Mouse (Mus musculus) large intestine, adult 2 months (tissue): ENCODE results near the gene Itga10. TPM values are rescaled to one million over a fixed set of nuclear protein-coding genes. Genes with fewer than 3 reads are reported as not detected.
"Not testable (repeated sequence)": the region's sequence is repeated elsewhere in the genome, so short reads cannot be mapped to it uniquely, and the experiment has no call there.

Experiments used
- DNase-seq: peaks from one replicate; pipeline ENCODE4 v3.0.0-alpha.2; 2012; ENCODE audit warnings: low read depth, low spot score
- whole genome bisulfite sequencing: fragments of 180-500 bp; shearing (Covaris S2); methylation state at CpG from one replicate; pipeline ENCODE4 v1.1.7; 2018; 5-methylcytosine and 5-hydroxymethylcytosine counted together
- polyA plus RNA-seq: library from polyadenylated mRNA; depleted of rRNA; stranded (reverse); fragments of >200 nt; gene quantifications from 2 replicates; pipeline ENCODE4 v1.2.3, GENCODE M21; 2012; rRNA removed

The Itga10 gene
- 1.3 and 1.6 TPM in 2 replicates for polyA plus RNA-seq

DNA sequence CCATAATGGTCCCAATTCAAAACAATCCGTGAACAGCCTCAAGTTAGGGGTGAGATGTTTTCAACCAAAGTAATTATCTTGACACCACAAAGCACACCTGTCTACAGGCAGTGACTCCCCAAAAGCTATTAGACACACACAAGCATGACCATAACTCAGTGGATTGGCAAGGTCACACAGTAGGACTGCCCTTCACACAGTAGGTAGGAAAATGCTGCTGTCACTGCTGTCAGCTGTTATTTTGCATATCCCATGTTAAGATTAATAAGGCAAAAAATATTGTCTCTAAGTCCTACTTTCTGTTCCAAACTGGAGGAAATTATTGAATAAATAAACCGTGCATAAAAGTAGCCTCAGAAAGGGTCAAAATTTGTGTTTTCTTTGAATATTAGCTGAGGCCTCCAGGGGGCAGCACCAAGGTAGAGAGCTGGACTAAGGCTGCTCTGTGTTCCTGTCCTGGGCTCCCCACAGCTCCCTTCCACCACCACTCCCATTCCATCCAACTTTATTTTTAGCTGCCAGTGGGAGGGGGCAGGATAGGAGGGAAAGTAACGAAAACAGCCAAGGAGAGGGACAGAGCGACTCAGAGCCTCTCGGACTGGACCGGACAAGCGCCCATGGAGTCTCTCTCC is at the start of gene Itga10:
Itga10 (plus strand) TSS at position 567 of the 632 bp plus-strand sequence.
- DNase-seq = no peak
- WGBS = 66% methylated on average over 7 of the region's 7 CpGs

DNA sequence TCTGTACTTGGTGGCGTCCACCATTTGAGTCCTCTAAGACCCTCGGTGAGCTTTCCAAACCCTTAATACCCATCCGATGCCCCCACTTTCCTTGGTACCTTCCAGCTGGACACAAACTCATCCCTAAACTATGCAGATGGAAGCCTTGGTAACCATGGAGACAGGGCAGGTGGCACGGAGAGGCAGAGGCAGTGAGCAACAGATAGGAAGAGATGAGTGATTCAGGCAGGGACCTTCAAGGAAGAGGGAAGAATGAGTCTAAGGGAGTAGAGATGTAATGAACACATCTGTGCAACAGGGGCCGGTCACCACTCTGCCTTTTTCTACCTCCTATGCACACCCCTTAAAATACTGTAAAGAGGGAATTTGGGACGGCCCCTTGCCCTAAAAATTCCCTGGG is 49.7 kb upstream of the Itga10 start:
- no peak for DNase-seq
- 36% methylated on average over 6 of the region's 6 CpGs for WGBS

- DNase-seq = no peak
- 3% methylated on average over 23 of the region's 23 CpGs for WGBS
Observed at GRCm38 (mm10) chr3:96596228-96596707, 49.1 kb upstream of the Itga10 start, which contains the start of gene Ankrd34a. Ankrd34a (plus strand) TSS chr3:96596636.

DNA sequence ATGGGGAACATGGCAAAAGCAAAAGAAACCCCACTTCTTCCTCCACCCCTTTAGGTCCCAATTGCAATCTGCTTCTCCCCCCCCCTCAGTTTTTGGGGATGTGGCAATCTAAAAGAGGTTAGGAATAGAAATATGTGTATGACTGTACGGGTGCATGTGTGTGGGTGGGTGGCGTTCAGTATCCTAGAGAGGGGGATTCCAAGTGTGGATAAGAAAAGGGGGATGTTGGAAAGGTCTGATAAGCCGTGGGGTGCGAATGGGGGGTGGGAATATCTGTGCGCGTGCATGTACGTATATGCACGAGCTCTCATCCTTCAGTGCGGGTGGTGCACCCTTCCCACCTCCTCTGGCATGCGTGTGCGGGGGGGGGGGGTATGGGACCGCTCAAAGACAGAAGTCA is 48.5 kb upstream of the Itga10 start:
- no peak for DNase-seq
- 3% methylated on average over 10 of the region's 12 CpGs for WGBS

DNA sequence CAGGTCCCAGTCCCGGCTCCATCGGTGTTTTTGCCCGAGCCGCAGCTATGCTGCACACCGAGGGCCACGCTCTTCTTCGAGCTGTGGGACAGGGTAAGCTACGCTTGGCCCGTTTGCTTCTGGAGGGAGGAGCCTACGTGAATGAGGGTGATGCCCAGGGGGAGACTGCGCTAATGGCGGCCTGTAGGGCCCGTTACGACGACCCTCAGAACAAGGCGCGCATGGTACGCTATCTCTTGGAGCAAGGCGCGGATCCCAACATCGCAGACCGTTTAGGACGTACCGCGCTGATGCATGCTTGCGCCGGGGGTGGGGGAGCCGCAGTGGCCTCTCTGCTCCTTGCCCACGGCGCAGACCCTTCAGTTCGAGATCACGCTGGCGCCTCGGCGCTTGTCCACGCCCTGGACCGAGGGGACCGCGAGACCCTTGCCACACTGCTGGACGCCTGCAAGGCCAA is 47.9 kb upstream of the Itga10 start:
- DNase-seq = no peak
- under 1% methylated on average over 40 of the region's 40 CpGs for WGBS

- no peak for DNase-seq
- 6% methylated on average over 54 of the region's 54 CpGs for WGBS
Observed at GRCm38 (mm10) chr3:96598156-96599068, 47.0 kb upstream of the Itga10 start.

DNA sequence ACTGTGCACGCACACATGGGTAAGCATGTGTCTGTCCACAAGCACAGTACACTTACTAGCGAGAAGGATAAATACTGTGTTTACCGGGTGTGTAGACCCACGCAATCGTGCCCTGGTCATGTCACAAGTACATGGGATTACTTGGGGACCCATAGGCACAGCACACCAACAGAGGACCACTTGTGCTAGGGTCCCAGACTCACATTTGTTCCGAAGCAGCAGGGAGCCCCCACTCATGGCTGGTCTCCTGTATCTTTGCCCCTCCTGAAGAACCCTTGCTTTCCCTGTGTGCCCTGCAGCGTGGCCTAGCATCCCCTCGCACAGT is 46.4 kb upstream of the Itga10 start:
- WGBS = 59% methylated on average over 8 of the region's 8 CpGs
- DNase-seq = no peak

DNA sequence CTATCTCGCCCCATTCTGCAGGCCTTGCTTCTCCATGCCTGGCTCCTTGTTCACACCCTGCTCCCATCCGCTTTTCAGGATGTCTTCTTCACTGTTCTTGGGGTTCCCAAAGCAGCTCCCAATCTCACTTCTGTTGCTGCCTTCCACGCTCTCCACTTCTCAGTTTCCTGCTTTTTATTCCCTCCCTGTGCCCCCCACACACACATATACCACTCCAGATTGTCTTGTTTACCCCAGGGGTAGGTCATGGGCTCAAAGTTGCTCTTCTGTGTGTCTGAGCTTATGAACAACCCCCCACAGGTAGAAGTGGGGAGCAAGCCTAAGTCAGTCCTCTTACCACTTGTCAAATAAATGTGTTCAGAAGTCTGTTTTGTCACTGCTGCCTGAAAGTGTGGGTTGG is 46.0 kb upstream of the Itga10 start:
- DNase-seq = no peak
- WGBS = 88% methylated on average over 3 of the region's 3 CpGs

DNA sequence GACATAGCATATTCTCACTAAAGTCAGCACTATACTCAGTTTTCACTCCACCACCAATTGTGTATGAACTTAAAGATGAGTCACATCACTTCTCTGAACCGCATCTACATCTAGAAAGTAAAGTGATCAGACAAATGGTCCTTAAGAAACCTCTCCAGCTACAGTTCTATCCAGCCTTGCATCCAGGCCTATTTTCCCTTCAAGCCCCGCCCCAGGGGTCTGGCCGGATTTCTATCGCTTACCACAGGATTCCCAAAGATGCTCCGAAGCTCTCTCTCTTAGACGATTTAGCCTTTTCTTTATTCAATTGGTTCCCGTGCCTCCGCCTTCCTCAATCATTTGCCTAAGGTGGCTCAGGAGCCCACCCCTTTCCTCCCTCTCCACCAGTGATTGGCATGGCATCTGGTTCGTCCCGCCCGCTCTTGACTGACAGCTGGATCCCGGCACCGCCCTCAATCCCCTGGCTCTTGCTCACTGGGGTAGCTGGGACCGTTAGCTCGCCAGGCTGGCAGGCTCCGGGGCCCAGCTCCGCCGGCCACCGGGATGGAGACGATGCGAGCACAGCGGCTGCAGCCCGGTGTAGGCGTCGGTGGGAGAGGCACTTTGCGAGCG is 44.6 kb upstream of the Itga10 start, which contains the start of gene Lix1l:
Lix1l (plus strand) TSS at position 511 of the 612 bp plus-strand sequence.
- DNase-seq = no peak
- WGBS = 2% methylated on average over 27 of the region's 27 CpGs

DNA sequence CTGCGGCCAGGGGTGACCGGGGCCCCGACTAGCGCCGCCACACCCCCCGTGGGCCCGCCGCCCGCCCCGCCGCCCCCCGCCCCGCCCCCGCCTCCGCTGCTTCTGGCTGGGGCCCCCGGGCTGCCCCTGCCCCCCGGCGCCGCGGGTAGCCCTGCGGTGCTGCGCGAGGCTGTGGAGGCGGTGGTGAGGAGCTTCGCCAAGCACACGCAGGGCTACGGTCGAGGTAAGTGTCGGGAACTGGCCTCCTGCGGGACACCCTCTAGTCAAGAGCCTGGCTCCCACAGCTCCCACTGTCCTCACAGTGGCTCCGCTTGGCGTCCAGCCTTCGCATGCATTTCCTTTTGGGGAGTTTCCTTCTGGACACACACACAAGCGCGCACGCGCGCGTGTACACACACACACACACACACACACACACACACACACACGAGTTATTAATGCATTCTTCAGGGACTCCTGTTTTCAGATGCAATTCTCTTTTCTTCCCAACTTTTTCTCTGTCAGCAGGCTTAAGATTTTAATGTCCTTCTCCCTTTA is 44.1 kb upstream of the Itga10 start:
- no peak for DNase-seq
- 5% methylated on average over 38 of the region's 40 CpGs for WGBS

- WGBS = 43% methylated on average over 10 of the region's 10 CpGs
- DNase-seq = no peak
Observed at GRCm38 (mm10) chr3:96601941-96602703, 43.3 kb upstream of the Itga10 start.

DNA sequence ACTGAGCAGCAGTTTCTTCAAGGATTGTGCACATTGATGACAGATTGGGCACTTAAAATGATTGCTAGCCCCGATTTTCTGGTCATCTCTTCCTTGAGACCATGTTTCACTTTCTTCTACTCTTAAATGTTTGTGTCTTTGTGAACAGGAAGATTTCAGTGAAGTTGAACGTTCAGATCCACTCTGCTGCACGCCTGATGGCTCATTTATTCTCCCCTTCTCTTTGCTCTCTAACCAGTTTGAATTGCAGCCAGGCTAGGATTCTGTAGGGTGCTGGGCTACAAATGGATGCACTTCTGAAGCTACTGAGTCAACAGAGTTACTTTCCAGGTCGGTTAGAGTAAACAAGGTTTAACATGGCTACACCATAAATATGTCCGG is 42.7 kb upstream of the Itga10 start:
- WGBS = 15% methylated on average over 5 of the region's 5 CpGs
- DNase-seq = no peak

DNA sequence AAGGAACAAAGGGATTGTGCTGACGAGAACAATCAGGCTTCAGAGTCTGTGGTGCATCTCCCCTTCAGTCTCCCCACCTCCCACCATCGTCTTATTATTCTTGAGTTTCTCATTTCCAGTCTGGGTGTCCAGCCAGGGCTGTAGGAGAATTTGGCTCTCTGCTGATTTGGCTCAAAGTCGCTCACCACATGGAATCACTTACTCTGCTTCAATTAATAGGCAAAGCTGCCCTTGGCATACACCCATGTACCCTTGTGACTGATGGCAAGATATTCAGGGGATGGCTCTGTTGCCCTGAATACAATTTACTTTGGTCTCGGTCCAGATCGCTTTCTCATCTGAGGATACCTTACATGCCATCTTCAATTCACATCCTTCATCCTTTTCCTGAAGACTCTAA is 42.1 kb upstream of the Itga10 start:
- DNase-seq = no peak
- 52% methylated on average over 5 of the region's 5 CpGs for WGBS

- not testable (repeated sequence) for DNase-seq
- WGBS = 93% methylated on average over 4 of the region's 4 CpGs
Observed at GRCm38 (mm10) chr3:96606007-96606406, 39.4 kb upstream of the Itga10 start.

DNA sequence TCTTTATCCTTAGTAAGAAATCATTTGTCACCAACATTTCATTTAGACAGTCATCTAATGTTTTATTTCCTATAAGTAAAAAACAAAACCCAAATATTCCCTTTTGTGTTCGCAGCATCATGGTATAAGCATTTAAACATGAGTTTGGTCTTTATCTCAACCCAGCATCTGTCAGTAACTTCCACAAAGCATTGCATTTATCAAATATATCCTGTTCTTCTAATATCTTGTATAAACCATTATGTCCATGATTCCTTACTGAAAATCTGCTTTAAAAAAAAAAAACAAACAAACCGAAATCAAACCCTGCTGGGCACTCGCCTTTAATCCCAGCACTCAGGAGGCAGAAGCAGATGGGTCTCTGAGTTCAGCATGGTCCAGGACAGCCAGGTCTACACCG is 38.8 kb upstream of the Itga10 start:
- DNase-seq = no peak
- 87% methylated on average over 4 of the region's 4 CpGs for WGBS

DNA sequence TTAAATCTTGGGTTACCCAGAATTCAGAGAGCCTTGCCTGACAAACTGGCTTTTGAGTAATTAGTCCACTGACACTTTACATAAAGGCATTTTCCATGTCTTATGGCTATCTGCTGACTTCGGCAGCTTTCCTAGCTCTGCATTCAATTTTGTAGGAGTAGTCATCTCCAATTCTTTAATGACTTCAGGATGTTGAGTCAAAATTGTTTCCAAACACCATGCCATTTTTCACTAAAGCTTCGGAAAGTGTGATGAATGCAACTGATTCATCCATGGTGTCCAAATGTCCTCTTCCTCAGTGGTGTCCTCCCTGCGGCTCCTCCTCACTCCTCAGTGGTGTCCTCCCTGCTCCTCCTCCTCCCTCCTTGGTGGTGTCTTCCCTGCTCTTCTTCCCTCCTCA is 27.4 kb upstream of the Itga10 start:
- no peak for DNase-seq
- WGBS = 92% methylated on average over 3 of the region's 3 CpGs

DNA sequence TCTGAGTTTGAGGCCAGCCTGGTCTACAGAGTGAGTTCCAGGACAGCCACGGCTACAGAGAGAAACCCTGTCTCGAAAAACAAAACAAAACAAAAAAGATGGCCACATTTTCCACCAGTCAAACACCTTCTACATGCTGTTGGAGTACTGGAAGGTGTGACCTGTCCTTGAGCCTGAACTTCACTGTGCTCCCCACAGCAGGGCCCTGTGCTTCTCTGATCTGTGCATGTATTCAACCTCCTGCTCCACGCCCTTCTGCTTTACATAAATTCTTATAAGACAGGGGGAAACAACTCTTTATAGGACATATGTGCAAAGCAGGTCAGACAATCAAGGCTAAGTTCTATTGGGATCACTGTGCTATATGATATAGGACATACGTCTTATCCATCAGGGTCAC is 22.2 kb upstream of the Itga10 start:
- no peak for DNase-seq
- 89% methylated on average over 4 of the region's 4 CpGs for WGBS

GRCm38 (mm10) chr3:96629729-96630600 is 15.4 kb upstream of the Itga10 start, which contains the start of gene Rbm8a:
Rbm8a (plus strand) TSS chr3:96629933.
- under 1% methylated on average over 48 of the region's 48 CpGs for WGBS
- DNase-seq = peak; percentile 98
